Mouse (Mus musculus) kidney, postnatal 0 days (tissue): ENCODE data around the gene Gucy2f. TPM values are rescaled to one million over a fixed set of nuclear protein-coding genes. Genes with fewer than 3 reads are reported as not detected.
A peak's percentile ranks its signal among the peaks of the same experiment; 100 is the strongest.
"Not testable (repeated sequence)": the region's sequence is repeated elsewhere in the genome, so short reads cannot be mapped to it uniquely, and the experiment has no call there.

ENCODE experiments used
- ATAC-seq: fragments of 200-750 bp; cut with Nextera tagmentation; replicated peaks from 2 replicates; pipeline ENCODE4 v1.8.0; 2017; ENCODE audit warnings: low read depth, moderate number of reproducible peaks, moderate TSS enrichment, moderate library complexity; ENCODE audit not compliant: low FRiP score
- DNase-seq: peaks from one replicate; pipeline ENCODE4 v3.0.0-alpha.2; 2016; ENCODE audit warnings: low spot score
- H3K27ac ChIP-seq: fragments of 300-500 bp; sonication (generic); 2 replicates; pipeline ENCODE4 v1.5.1; 2014; ENCODE audit warnings: mild to moderate bottlenecking
- H3K27me3 ChIP-seq: fragments of 300-500 bp; sonication (generic); 2 replicates; pipeline ENCODE4 v1.6.1; 2014; ENCODE audit warnings: low read length, mixed read lengths; ENCODE audit not compliant: insufficient read depth
- H3K36me3 ChIP-seq: fragments of 300-500 bp; sonication (generic); 2 replicates; pipeline ENCODE4 v1.6.1; 2014; ENCODE audit warnings: low read length, mixed read lengths; ENCODE audit not compliant: insufficient read depth
- H3K4me1 ChIP-seq: fragments of 300-500 bp; sonication (generic); replicated peaks from 2 replicates; pipeline ENCODE4 v1.6.1; 2014; ENCODE audit warnings: antibody characterized with exemption, low read length, mixed read lengths; ENCODE audit not compliant: insufficient read depth
- H3K4me2 ChIP-seq: fragments of 300-500 bp; sonication (generic); 2 replicates; pipeline ENCODE4 v1.6.1; 2014; ENCODE audit warnings: mild to moderate bottlenecking, low read length, moderate library complexity, mixed read lengths
- H3K4me3 ChIP-seq: fragments of 300-500 bp; sonication (generic); replicated peaks from 2 replicates; pipeline ENCODE4 v1.5.1; 2014; ENCODE audit warnings: low read depth, low read length
- H3K9ac ChIP-seq: fragments of 300-500 bp; sonication (generic); 2 replicates; pipeline ENCODE4 v1.6.1; 2014; ENCODE audit warnings: low read depth, low read length
- H3K9me3 ChIP-seq: fragments of 300-500 bp; sonication (generic); replicated peaks from 2 replicates; pipeline ENCODE4 v1.6.1; 2016; ENCODE audit warnings: low read length, inconsistent platforms, mixed read lengths
- CTCF ChIP-seq: IDR thresholded peaks from 2 replicates; pipeline ENCODE4 v1.5.1; 2016; ENCODE audit warnings: antibody characterized with exemption, low read depth, mild to moderate bottlenecking, moderate library complexity
- WGBS: fragments of 180-500 bp; shearing (Covaris S2); extraction: QIAGEN DNeasy Blood & Tissue Kit; methylation state at CpG from one replicate; pipeline ENCODE4 v1.1.7; 2014; 5-methylcytosine and 5-hydroxymethylcytosine counted together
- polyA plus RNA-seq: library from polyadenylated mRNA; unstranded; fragments of >200 nt; fragmentation: Nextera tagmentation; extraction: Ambion mirVana; gene quantifications from 2 replicates; pipeline ENCODE4 v1.2.1, GENCODE M21; 2015

Gucy2f gene
- polyA plus RNA-seq, result not detected in 2 replicates

DNA sequence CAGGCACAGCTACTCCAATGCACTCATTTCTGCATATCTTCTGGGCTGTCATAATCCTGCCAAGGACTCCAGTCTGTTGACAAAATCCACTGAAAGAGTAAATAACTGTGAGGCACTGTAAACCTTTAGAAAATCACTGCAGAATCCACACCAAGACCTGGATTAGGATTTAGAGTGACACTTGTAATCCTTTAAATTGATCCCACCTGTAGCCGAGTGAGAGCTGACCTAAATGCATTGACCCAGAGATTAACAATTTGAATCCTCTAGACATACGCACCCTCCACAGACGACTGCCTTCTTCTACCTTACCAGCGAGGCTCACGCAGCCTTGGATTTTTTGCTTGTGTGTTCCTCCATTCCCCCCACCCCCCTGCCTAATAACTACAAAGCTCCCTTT, at the start of gene Gucy2f:
Gene Gucy2f (minus strand): TSS at position 101 of the 400 bp plus-strand sequence.
- no peaks in the 10 kb centered on the region for H3K27me3 ChIP-seq
- no peaks in the 10 kb centered on the region for H3K9me3 ChIP-seq
- no peak within 1 kb of the TSS for H3K9ac ChIP-seq
- H3K27ac ChIP-seq, result no peak within 1 kb of the TSS
- H3K36me3 ChIP-seq, result no peaks in the 10 kb centered on the region
- no peak for ATAC-seq
- DNase-seq, result no peak
- no peaks in the 10 kb centered on the region for H3K4me1 ChIP-seq
- no peak for TF ChIP-seq CTCF
- H3K4me3 ChIP-seq, result no peak within 1 kb of the TSS
- H3K4me2 ChIP-seq, result no peak within 1 kb of the TSS
- WGBS, result 40% methylated on average over 5 of the region's 5 CpGs

DNA sequence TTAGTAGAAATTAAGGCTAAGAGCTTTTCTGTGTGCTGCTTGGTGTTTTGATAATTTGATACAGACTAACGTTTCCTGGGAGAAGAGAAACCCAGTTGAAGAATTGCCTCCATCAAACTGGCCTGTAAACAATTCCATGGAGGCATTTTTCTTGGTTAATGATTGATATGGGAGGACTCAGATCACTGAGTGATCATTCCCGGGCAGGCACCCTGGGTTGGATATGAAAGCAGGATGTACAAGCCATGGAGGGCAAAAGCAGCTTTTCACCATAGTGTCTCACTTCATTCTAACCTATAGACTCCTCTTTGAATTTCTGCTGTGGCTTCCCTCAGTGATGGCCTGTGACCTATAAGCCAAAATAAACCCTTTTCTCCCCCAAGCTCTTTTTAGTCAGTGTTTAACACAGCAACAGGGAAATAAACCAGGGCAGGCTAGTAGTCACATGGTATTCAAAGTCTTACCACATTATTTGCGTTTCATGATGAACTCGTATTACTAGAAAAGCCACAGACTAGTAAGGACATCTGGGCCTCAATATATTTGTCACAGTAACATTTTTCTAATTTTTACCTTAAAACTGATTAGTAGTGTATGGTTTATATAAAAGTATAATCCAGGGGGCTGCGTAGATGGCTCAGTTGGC, 49.1 kb upstream of the Gucy2f start:
- no peaks in the 10 kb centered on the region for H3K27me3 ChIP-seq
- DNase-seq (no peak), ATAC-seq (no peak)
- H3K9ac ChIP-seq, result no peak overlapping the region
- H3K36me3 ChIP-seq, result no peaks in the 10 kb centered on the region
- TF ChIP-seq CTCF, result no peak
- H3K4me1 ChIP-seq, result no peaks in the 10 kb centered on the region
- no peak overlapping the region for H3K4me3 ChIP-seq
- no peak overlapping the region for H3K27ac ChIP-seq
- H3K9me3 ChIP-seq, result no peaks in the 10 kb centered on the region
- no peak overlapping the region for H3K4me2 ChIP-seq
- WGBS, result 65% methylated on average over 5 of the region's 5 CpGs

DNA sequence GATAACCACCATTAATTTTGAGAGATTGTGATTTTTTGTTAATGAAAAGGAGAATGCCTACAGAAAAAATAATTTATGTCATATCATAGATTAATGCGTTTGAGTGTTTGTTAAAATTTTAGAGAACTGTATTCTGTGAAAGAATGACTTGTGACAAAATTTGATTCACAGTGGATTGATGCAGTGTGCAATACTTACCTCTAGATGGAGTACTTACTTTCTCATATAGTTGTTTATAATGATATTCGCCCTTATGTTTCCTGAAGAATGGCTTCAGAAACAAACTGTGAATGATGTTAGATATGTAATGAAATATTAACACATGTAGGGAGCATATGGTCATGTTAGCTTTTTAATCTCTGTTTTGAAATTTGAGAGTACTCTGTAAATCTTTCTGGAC, 40.4 kb upstream of the Gucy2f start:
- Histone ChIP-seq H3K9me3 (no peaks in the 10 kb centered on the region), H3K36me3 (no peaks in the 10 kb centered on the region), H3K9ac (no peak overlapping the region), H3K27me3 (no peaks in the 10 kb centered on the region), H3K27ac (no peak overlapping the region), H3K4me1 (no peaks in the 10 kb centered on the region), H3K4me2 (no peak overlapping the region), H3K4me3 (no peak overlapping the region)
- DNase-seq (peak; percentile 20), ATAC-seq (no peak)
- 57% methylated on average over 2 of the region's 2 CpGs for WGBS
- peak; percentile 52; the same call in 1 of the 2 replicates for TF ChIP-seq CTCF

DNA sequence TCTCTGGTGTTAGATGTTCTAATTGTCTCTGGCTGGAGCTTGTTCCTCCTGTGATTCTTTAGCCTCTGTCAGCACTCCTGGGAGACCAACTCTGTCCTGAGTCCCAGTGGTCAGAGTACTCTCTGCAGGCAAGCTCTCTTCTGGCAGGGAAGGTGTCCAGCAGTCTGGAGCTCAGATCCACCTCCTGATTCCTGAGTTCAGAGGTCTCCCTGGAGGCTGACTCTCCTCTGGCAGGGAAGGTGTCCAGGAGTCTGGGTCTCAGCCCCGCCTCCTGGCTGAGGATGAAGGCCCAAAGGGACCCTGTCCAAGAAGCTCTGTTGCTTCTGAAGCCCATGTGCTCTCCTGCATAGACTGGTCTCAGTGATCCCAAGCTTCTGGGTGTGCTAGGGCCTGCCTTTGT, 39.4 kb upstream of the Gucy2f start:
- H3K9me3 ChIP-seq, H3K4me3 ChIP-seq, H3K27me3 ChIP-seq, ATAC-seq, H3K4me1 ChIP-seq, H3K4me2 ChIP-seq, DNase-seq, H3K27ac ChIP-seq, H3K36me3 ChIP-seq, H3K9ac ChIP-seq: not testable (repeated sequence)
- 86% methylated on average over 1 of the region's 1 CpGs for WGBS

DNA sequence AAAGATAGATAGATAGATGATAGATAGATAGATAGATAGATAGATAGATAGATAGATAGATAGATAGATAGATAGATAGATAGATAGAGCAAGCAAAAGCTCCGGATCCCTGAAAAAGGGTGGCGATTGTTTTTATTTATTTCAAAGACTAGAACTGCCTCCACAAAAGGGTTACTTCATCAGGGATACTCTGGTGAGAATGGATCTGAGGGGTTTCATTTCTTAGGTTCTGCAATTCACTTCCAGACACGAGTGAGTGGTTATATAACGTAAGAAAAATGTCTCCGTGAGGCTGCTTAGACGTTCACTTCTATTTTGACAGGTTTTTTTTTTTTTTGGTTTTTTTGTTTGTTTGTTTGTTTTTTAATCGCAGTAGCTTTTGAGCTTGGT, 32.0 kb upstream of the Gucy2f start:
- DNase-seq (no peak), ATAC-seq (no peak)
- Histone ChIP-seq H3K9me3 (no peaks in the 10 kb centered on the region), H3K36me3 (no peaks in the 10 kb centered on the region), H3K27me3 (no peaks in the 10 kb centered on the region), H3K4me2 (peak overlapping the region; percentile 47), H3K4me3 (0 out of 2 replicates have a peak overlapping the region, but pooled peaks have one; percentile 16), H3K27ac (no peak overlapping the region), H3K4me1 (no peaks in the 10 kb centered on the region), H3K9ac (no peak overlapping the region)
- TF ChIP-seq CTCF, result no peak
- 37% methylated on average over 7 of the region's 7 CpGs for WGBS

DNA sequence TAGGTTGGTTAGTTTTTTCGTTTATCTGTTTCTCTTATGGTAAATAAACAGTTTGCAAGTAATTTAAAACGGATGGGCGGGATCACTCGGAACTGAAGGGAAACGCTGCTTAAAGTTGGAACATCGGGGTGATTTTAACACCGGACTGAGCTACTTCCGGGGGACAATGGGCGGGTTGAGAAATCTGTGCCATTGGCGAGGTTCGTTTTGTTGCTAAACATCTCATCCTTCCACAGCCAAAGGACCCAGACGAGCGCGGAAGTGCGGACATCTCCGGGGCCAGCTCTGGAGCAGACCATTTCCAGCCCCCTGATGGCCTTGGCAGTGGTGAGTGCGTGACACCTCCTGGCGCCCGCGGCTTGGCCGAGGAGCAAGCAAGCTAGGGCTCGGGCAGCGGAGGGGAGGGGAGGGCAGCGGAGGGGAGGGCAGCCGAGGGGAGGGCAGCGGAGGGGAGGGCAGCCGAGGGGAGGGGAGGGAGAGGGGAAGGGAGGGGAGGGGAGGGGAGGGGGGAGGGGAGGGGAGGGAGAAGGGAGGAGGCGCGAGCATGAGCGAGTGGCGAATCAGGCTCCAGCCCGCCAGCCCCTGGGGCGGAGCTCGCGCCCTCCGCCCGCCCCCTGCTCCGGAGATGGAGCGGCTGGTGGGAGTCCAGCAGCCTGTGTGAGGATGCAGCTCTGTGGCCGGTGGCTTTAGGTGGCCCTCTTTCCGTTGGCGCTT, 31.5 kb upstream of the Gucy2f start:
- Histone ChIP-seq H3K27me3 (no peaks in the 10 kb centered on the region), H3K9me3 (no peaks in the 10 kb centered on the region), H3K4me2 (peak overlapping the region; percentile 49), H3K4me1 (no peaks in the 10 kb centered on the region), H3K9ac (peak overlapping the region; percentile 69; the same call in 1 of the 2 replicates), H3K4me3 (peak overlapping the region; percentile 51), H3K36me3 (no peaks in the 10 kb centered on the region), H3K27ac (peak overlapping the region; percentile 92)
- no peak for TF ChIP-seq CTCF
- ATAC-seq, result peak; percentile 97
- 35% methylated on average over 31 of the region's 42 CpGs for WGBS
- peak; percentile 88 for DNase-seq
